Mouse (Mus musculus) thymus, adult 2 months (tissue): ENCODE measurements around the gene Pou2f2. TPM values are rescaled to one million over a fixed set of nuclear protein-coding genes. Genes with fewer than 3 reads are reported as not detected.

ENCODE experiments used
- DNase-seq: peaks from one replicate; pipeline ENCODE4 v3.0.0; 2021
- H3K27ac ChIP-seq: fragments of 200-500 bp; 2 replicates; pipeline ENCODE4 v1.5.1; 2012; ENCODE audit warnings: low read length, control low read depth; ENCODE audit not compliant: control insufficient read depth, insufficient read depth
- H3K27me3 ChIP-seq: fragments of 200-500 bp; 2 replicates; pipeline ENCODE4 v1.6.1; 2012; ENCODE audit warnings: mild to moderate bottlenecking, low read length, moderate library complexity, mixed read lengths; ENCODE audit not compliant: control insufficient read depth, insufficient read depth
- H3K36me3 ChIP-seq: fragments of 200-500 bp; 2 replicates; pipeline ENCODE4 v1.6.1; 2012; ENCODE audit warnings: mild to moderate bottlenecking, low read length, moderate library complexity; ENCODE audit not compliant: control insufficient read depth, insufficient read depth
- H3K4me1 ChIP-seq: fragments of 200-500 bp; replicated peaks from 2 replicates; pipeline ENCODE4 v1.6.1; 2012; ENCODE audit warnings: low read length; ENCODE audit not compliant: control insufficient read depth, insufficient read depth
- H3K4me3 ChIP-seq: fragments of 200-500 bp; 2 replicates; pipeline ENCODE4 v1.5.1; 2012; ENCODE audit warnings: mild to moderate bottlenecking, low read length, control low read depth, moderate library complexity; ENCODE audit not compliant: control insufficient read depth, insufficient read depth
- CTCF ChIP-seq: fragments of 200-500 bp; IDR thresholded peaks from 2 replicates; pipeline ENCODE4 v1.5.1; 2012; ENCODE audit warnings: mild to moderate bottlenecking, control low read depth, low read length, moderate library complexity, borderline replicate concordance; ENCODE audit not compliant: control insufficient read depth, poor library complexity, insufficient read depth; ENCODE audit errors: extremely low read depth
- POLR2A ChIP-seq: fragments of 200-500 bp; IDR thresholded peaks from 2 replicates; pipeline ENCODE4 v1.6.1; 2012; ENCODE audit warnings: mild to moderate bottlenecking, low read length, control low read depth, moderate library complexity; ENCODE audit not compliant: control insufficient read depth, poor library complexity, insufficient read depth; ENCODE audit errors: extremely low read depth
- WGBS: fragments of 180-500 bp; shearing (Covaris S2); methylation state at CpG from one replicate; pipeline ENCODE4 v1.1.7; 2018; 5-methylcytosine and 5-hydroxymethylcytosine counted together
- polyA plus RNA-seq: library from polyadenylated mRNA; depleted of rRNA; stranded (reverse); fragments of >200 nt; gene quantifications from 2 replicates; pipeline ENCODE4 v1.2.3, GENCODE M21; 2012

The Pou2f2 gene
- polyA plus RNA-seq, 1 experiment: 5.6 TPM

- DNase-seq: no peak
- H3K4me3 ChIP-seq: no peak overlapping the region
- H3K27ac ChIP-seq: no peak overlapping the region
- 91% methylated on average over 12 of the region's 12 CpGs for WGBS
- no peaks in the 10 kb centered on the region; the same call in 1 of the 2 replicates for H3K4me1 ChIP-seq
- TF ChIP-seq POLR2A (no peak), CTCF (no peak)
- H3K27me3 ChIP-seq: no peaks in the 10 kb centered on the region
- no peaks in the 10 kb centered on the region for H3K36me3 ChIP-seq
Measured at GRCm38 (mm10) chr7:25109355-25109754, 70.2 kb downstream of the Pou2f2 start.

- Histone ChIP-seq H3K4me1 (no peaks in the 10 kb centered on the region; the same call in 1 of the 2 replicates), H3K36me3 (no peaks in the 10 kb centered on the region), H3K27me3 (no peaks in the 10 kb centered on the region), H3K27ac (no peak overlapping the region), H3K4me3 (no peak overlapping the region)
- 17% methylated on average over 17 of the region's 17 CpGs for WGBS
- no peak for DNase-seq
- TF ChIP-seq CTCF (no peak), POLR2A (no peak)
Measured at GRCm38 (mm10) chr7:25106790-25107502, 72.6 kb downstream of the Pou2f2 start.

- no peak overlapping the region for H3K4me3 ChIP-seq
- 28% methylated on average over 17 of the region's 17 CpGs for WGBS
Measured at GRCm38 (mm10) chr7:25105411-25106160, 73.9 kb downstream of the Pou2f2 start.

GRCm38 (mm10) chr7:25099581-25099980, 79.9 kb downstream of the Pou2f2 start:
- Histone ChIP-seq H3K36me3 (no peaks in the 10 kb centered on the region), H3K4me3 (no peak overlapping the region), H3K27ac (no peak overlapping the region), H3K4me1 (no peaks in the 10 kb centered on the region), H3K27me3 (no peaks in the 10 kb centered on the region)
- 82% methylated on average over 4 of the region's 4 CpGs for WGBS
- no peak for TF ChIP-seq POLR2A
- TF ChIP-seq CTCF: no peak
- DNase-seq: no peak

More at GRCm38 (mm10) chr7:25105411-25106160, 73.9 kb downstream of the Pou2f2 start:
- peak; percentile 85 for DNase-seq
- no peaks in the 10 kb centered on the region for H3K27me3 ChIP-seq
- TF ChIP-seq CTCF: peak; percentile 98
- TF ChIP-seq POLR2A: no peak
- H3K27ac ChIP-seq: no peak overlapping the region
- H3K36me3 ChIP-seq: no peaks in the 10 kb centered on the region
- no peaks in the 10 kb centered on the region; the same call in 1 of the 2 replicates for H3K4me1 ChIP-seq

- Histone ChIP-seq H3K4me3 (no peak overlapping the region), H3K27me3 (no peaks in the 10 kb centered on the region), H3K36me3 (no peaks in the 10 kb centered on the region), H3K4me1 (no peaks in the 10 kb centered on the region), H3K27ac (no peak overlapping the region)
- 97% methylated on average over 3 of the region's 3 CpGs for WGBS
- TF ChIP-seq CTCF (no peak), POLR2A (no peak)
- DNase-seq: no peak
Measured at GRCm38 (mm10) chr7:25098169-25098568, 81.4 kb downstream of the Pou2f2 start.

- WGBS: 89% methylated on average over 10 of the region's 10 CpGs
- no peak for TF ChIP-seq CTCF
- no peak for TF ChIP-seq POLR2A
- Histone ChIP-seq H3K4me3 (no peak overlapping the region), H3K27ac (no peak overlapping the region), H3K27me3 (no peaks in the 10 kb centered on the region), H3K36me3 (no peaks in the 10 kb centered on the region), H3K4me1 (peaks cover 19% of the 10 kb centered on the region)
- DNase-seq: no peak
Measured at GRCm38 (mm10) chr7:25089875-25090274, 89.7 kb downstream of the Pou2f2 start.
